Mouse (Mus musculus) cortical plate, adult 2 months (tissue): ENCODE measurements around the gene Polk.

ENCODE experiments used
- CTCF ChIP-seq: fragments of 200-500 bp; IDR thresholded peaks from 2 replicates; pipeline ENCODE4 v1.5.1; 2011; ENCODE audit warnings: mild to moderate bottlenecking, control low read depth, low read length; ENCODE audit not compliant: insufficient read depth; ENCODE audit errors: extremely low read depth
- POLR2A ChIP-seq: fragments of 200-500 bp; IDR thresholded peaks from 2 replicates; pipeline ENCODE4 v1.6.1; 2011; ENCODE audit warnings: mild to moderate bottlenecking, low read length, control low read depth; ENCODE audit not compliant: insufficient read depth; ENCODE audit errors: extremely low read depth

GRCm38 (mm10) chr13:96547941-96548340 is 5.6 kb upstream of the Polk start:
- TF ChIP-seq CTCF = no peak
- no peak for TF ChIP-seq POLR2A
